Mouse (Mus musculus): ENCODE results near the gene Lhx4.

Gene Lhx4

GRCm38 (mm10) chr1:155751484-155752255 is at the start of gene Lhx4:
TSS of gene Lhx4 (minus strand) at chr1:155751684.
- DNase-seq (ENCODE audit: low spot score in 2 of 2) = no peak

GRCm38 (mm10) chr1:155798000-155798399 is 46.5 kb upstream of the Lhx4 start:
- no peak for DNase-seq (ENCODE audit: low spot score in 2 of 2)

- no peak for DNase-seq (ENCODE audit: low spot score in 2 of 2)
These were observed 45.9 kb upstream of the Lhx4 start for GRCm38 (mm10) chr1:155797425-155797824.

DNA sequence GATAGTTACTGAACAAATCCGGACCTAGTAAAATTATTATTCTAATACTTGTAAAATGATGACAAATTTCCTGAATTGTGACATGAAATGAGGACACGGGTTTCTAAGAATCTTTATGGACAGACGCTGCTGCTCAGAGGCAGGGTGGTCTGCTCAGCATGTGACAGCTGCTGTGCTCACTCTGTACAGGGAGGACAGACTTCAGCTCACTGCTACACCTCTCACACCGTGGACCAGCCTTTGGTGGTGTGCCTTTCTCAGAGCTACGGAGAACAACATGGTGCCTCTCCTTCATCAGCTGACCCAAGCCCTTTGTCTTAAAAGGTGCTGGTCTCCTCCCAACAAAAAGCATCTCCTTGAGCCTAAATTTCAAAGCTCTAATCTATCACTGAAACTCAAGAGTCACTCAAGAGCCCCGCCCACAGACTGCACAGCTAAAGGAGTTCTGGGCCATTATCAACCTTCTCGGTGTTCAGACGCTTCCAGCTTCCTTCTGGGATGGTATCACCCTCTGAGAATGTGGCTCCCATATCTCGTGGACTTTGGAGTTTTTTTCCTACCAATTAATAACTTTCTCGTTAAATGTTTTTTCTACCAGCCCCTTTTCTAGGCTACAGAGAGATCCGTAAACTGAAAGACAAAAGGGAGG is 45.4 kb upstream of the Lhx4 start:
- no peak for DNase-seq (ENCODE audit: low spot score in 2 of 2)

DNA sequence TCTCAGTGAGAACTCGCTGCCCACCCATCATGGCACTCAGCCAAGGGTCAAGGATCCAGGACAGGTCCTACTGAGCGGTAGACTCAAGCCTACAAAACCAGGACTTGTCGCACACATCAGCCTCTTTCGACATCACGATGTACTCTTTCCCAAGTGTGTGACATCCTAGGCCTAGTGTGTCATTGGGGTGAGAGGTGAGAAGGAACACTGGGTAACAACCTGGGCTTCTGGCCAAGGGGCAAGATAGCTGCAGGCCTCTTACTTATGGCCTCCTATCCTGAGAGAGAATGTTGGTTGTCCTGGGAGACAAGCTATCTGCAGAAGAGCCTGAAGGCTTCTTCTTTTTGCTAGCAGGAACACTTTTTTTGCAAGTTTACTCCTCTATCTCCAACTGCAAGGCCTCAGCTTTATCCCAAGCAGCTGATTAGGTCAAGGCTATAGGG is 44.3 kb upstream of the Lhx4 start:
- DNase-seq (ENCODE audit: low spot score in 2 of 2) = no peak

DNA sequence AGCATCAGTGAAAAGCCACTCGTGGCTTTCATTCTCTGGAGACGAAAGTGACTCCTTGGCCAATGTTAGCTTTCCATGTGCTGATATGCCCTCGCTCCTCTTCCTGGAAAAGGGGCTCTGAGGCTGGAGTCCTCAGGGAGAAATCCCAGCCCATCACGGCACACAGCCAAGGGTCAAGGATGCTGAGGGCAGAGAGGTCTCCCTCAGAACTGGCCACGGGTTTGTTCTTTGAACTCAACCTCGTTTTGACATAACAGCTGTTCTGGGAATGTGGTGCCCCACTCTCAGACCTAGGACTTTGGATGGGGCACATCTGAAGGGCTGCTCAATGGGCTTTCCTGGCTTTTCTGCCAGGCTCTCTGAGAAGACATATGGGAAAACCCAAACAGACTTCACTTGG is 43.4 kb upstream of the Lhx4 start:
- no peak for DNase-seq (ENCODE audit: low spot score in 2 of 2)

DNA sequence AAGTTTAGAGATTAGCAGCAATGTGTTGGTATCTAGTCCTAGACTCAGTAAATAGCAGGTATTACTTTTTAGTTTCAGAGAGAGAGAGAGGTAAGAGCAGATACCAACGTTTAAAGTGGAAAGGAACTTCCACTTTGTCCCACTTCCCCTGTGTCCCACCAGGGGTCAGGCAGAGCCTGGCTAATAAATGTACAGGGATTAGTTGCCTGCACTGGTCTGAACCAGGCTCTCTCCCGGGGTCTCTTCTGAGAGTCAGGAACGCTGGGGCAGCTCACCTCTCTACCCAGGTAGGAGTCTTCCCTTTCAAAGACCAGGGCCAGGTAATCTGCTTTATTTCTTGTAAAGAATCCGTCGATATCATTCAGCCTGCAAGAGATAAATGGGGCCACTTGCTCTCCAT is 40.4 kb upstream of the Lhx4 start:
- no peak for DNase-seq (ENCODE audit: low spot score in 2 of 2)

DNA sequence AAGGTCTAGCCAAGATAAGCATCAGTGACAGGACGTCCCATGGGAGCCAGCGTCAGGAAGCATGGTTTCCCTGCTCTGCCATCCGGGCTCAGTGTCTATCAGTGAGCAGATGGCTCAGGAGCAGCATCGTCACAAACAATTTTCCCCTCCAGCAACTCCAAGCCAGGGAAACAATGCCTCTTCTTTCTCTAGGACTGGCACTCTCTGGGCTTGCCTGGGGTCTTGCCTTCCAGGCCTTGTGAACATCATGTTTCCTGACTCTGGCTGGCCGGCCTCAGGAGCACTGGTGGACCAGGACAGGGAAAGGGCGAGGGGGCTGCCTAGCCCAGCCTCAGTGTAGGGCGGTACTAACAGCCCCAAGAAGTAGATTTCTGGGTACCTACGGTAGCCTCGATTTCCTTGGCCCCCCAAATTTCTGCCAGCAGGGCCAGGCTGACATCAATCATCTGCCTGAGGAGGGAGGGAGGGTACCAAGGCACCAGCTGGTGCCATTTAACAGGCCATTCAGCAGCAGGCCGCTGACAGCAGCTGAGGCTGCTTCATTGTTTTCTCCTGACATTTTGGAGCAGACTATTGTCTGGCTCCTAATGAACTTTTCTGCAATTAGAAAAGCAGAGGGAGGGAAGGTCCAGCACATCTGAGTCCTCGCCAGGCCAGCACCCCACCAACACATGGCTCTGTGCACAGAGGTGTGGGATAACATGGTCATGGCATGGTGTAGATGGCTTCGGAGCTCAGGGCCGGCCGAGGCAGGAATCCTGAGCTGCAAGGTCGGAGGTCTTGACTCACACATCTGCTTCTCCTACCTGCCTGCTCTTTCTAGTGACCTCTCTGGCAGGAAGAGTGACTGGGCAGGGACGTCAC is 38.9 kb upstream of the Lhx4 start:
- no peak for DNase-seq (ENCODE audit: low spot score in 2 of 2)

DNA sequence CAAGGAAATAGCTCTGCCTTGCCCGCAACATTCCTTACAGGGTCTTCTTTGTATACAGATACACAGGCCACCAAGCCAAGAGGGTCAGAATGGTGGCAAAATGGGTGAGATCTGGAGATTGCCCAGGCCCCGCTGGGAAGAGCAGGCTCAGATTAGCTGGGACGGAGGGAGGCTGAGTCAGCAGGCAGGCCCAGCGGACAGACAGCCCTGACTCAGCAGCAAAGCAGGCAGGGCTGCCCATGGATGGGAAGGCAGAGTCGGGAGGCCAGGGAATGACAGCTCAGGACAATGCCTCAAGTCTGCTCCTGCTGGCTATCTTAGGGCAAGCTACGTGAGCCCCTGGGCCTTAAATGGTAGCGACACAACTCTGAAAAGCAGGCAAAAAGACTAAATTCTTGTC is 34.4 kb upstream of the Lhx4 start:
- DNase-seq (ENCODE audit: low spot score in 2 of 2) = no peak

DNA sequence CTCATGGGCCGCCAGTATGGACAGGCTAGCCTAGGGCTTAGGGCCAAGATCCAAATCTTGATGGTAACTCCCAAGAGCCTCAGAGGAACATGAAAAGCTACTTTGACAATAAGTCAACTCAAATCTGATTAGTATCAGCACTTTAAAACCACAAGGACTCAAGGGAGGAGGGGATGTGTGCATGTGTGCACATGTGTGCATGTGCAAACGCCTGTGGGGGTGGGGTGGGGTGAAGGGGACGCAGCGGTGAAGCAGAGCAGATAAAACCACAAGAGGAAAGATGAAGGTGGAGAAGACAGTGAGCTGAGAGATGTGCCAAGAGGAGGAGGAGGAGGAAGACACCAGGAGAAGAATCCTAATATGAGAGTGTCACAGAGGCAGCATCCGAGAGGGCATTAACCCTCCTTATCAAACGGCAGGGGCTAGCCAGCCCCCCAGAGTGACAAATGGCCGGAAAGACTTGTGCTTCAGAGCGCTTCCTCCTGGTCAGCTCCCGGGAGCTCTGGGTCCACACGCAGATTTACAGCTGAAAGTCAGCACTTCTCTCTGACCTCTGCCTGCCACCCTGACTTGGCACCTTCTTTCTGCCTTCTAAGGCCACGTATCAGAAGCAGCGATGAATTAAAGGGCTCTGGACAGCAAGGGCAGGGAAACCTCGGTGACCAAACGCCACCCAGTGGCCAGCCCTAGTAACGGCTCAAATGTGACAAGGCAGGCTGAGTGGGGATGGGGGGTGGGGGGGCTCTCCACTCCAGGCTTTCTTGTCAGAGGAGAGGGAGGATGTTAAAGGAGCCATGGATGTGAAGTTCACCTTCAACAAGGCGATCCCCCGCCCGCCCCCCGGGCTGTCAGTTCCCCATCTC is 33.1 kb upstream of the Lhx4 start:
- peak; percentile 20 to 34 for DNase-seq (ENCODE audit: low spot score in 2 of 2)

DNA sequence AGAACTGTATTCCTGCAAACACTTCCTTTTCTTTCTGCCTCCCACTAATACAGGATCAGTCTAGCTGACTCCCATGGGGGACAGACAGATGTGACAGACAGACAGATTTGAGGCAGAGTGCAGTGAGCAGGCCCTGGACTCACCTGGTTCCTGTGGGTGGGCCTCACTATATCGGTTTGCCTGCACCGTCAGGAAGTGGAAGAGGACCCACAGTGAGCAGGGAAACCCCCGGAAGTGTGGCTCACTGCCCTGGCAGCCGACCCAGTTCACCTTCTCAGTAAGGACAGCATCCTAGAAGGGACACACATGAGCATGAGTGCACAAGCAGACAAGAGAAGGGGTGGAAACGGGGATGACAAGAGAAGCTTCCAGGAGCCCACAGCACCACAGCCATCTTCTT is 30.9 kb upstream of the Lhx4 start:
- no peak for DNase-seq (ENCODE audit: low spot score in 2 of 2)

DNA sequence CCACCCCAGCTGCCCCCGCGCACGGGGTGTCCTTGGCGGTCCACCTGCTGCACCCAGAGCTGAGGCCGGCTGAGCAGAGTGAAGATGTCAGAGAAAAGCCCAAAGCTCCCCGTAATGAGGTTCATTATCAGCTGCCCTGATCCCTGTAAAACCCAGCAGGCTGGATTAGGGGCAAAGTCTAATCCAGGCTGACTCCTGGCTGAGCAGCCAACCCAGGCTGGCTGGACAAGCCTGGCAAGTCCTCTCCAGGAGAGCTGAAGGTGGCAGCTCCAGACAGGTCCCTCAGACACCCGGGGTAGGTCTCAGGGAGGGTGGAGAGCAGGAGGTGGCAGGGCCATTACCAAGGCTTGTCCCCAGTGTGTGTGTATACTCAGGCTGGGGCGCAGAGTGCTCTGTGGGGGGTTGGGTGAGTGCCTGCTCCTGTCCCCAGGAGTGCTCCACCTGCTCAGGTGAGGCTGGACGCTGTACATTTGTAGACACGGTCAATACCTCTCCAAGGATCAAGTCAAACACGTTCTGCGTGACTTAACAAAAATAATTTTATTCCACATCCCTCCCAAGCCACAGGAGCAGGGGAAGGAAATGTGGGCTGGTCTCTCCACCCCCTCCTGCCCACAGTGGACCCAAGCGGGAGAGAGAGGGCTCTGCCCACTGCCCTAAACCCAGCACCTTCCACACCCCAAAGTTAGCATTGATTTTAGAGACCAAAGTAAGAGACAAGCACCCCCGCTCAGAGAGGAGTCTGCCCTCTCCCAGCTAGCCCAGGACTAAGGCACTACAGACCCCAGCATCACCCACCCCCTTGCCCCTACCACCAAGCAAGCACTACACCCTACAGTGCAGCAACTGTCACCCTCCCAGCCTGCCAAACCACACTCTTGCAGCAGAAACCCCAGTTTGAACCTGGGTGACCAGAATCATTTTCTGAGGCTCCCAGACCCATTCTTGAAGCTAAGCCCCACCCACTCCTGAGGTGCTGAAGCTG is 26.4 kb upstream of the Lhx4 start:
- peak in 1 of 2 experiments; percentile 16 for DNase-seq (ENCODE audit: low spot score in 2 of 2)

GRCm38 (mm10) chr1:155759167-155759566 is 7.7 kb upstream of the Lhx4 start:
- no peak for DNase-seq (ENCODE audit: low spot score in 2 of 2)

- DNase-seq (ENCODE audit: low spot score in 2 of 2) = no peak
These were observed 7.2 kb upstream of the Lhx4 start for GRCm38 (mm10) chr1:155758711-155759110.

DNA sequence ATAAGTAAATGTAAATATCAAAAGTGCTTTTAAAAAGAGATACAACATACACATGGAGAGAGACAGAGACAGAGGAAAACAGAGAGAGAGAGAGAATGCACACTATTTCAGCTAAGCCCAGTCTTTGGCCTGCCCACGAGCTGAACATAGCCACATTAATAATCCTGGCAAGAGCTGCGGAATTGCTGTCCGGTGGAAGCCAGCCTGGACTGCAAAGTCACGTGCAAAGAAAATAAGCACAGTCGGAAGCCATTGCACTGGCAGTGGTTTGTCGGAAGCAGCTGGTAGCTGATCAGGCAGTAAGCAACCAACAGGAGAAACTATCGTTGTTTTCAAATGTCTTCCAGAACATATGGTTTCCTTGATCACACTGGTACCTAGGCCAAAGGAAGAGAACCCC is 6.1 kb upstream of the Lhx4 start:
- no peak for DNase-seq (ENCODE audit: low spot score in 2 of 2)

- DNase-seq (ENCODE audit: low spot score in 2 of 2) = no peak
These were observed 1.9 kb upstream of the Lhx4 start for GRCm38 (mm10) chr1:155753411-155753810.

GRCm38 (mm10) chr1:155750517-155751178 is 836 bp downstream of the Lhx4 start:
- no peak for DNase-seq (ENCODE audit: low spot score in 2 of 2)

- no peak for DNase-seq (ENCODE audit: low spot score in 2 of 2)
These were observed 3.6 kb downstream of the Lhx4 start for GRCm38 (mm10) chr1:155747911-155748310.

- DNase-seq (ENCODE audit: low spot score in 2 of 2) = no peak
These were observed 4.5 kb downstream of the Lhx4 start for GRCm38 (mm10) chr1:155747011-155747410.

Data from urinary bladder, adult 18-20 months (tissue).